Mouse (Mus musculus): ENCODE data around the gene Il17a.
A peak's percentile ranks its signal among the peaks of the same experiment; 100 is the strongest.
"Not testable (repeated sequence)": the region's sequence is repeated elsewhere in the genome, so short reads cannot be mapped to it uniquely, and the experiment has no call there.

Il17a gene

DNA sequence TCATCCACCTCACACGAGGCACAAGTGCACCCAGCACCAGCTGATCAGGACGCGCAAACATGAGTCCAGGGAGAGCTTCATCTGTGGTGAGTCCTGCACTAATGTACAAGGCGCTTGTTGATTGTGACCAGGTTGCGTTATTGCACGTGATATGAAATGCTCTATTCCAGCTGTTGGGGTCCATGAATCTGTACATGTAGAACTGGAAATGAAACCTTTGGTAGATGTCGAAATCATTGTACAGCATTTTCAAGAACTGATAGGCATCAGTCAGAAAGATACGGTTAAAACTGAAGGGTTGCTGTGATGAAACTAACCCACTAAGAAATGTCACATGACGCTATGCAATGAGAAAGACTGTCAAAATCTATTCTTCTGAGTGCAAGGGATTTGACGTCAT lies at the start of gene Il17a:
Gene Il17a (plus strand): TSS at position 3 of the 400 bp plus-strand sequence.
- no peak for DNase-seq (ENCODE audit: low read depth, low spot score)

DNA sequence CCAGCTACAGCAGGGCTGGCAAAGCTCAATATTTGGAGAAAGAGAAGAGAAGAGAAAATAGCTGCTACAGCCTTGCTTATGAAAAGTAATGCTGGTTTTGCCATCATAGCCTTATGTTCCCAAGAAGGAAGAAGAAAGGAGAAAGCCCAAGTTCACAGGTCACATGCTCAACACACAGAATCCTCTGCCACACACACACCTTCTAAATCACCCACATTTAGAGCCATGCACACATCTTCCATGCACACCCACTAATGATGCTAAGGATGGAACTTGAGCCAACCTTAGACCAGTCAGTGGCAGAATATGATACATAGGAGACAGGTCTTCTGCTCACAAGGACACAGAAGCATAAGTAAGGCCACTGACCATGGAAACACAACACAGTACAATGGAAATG lies 47.9 kb upstream of the Il17a start:
- DNase-seq (ENCODE audit: low read depth, low spot score) = no peak

DNA sequence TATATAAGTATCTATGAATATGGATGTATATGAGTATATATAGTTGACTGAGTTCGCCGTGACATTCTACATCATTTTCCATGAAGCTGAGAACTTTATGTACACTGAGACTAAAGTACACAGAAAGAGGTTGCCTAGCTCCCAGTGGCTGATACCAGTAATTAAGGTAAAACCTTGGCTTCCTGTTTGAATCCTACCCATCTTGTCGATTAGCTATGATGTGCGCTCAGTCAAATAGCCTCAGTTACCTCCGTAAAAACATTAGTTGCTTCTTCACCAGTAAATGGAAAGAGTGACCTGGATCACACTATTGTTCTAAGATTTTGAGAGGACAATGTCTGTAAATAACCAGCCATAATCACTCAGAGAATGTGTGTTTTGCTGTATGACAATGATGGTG lies 47.3 kb upstream of the Il17a start:
- no peak for DNase-seq (ENCODE audit: low read depth, low spot score)

DNA sequence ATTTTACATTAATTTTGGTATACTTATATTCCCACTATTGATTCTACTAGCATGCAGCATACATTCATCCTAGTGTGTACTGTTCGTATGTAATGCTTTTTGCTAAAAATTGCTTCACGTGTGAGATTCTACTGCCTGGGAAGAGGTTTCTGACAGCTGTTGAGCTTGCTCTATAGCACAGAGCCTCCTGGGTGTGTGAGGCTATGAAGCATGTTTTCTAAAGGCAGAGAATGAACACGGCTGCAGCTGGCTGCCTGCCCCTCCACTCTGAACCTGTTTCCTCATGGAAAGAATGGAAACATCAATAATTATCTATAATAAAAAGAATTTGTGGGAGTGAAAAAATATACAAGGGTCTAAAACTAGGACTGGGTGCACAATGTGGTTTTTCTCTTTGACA lies 46.9 kb upstream of the Il17a start:
- DNase-seq (ENCODE audit: low read depth, low spot score) = no peak

DNA sequence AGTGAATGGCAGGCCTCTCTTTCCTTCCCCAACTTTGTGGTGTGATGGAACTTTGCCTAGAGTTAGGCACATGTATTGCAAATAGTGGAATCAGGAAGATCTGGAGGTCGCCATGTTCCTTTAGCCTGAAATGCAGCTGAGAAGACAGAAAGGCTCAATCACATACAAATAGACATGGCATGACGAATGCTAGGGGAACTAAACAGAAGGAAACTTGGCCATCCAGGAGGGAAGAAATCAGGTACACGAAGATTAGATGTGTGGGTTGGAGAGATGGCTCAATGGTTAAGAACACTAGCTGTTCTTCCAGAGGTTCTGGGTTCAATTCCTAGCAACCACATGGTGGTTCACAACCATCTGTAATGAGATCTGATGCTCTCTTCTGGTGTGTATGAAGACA lies 46.3 kb upstream of the Il17a start:
- DNase-seq (ENCODE audit: low read depth, low spot score) = no peak

DNA sequence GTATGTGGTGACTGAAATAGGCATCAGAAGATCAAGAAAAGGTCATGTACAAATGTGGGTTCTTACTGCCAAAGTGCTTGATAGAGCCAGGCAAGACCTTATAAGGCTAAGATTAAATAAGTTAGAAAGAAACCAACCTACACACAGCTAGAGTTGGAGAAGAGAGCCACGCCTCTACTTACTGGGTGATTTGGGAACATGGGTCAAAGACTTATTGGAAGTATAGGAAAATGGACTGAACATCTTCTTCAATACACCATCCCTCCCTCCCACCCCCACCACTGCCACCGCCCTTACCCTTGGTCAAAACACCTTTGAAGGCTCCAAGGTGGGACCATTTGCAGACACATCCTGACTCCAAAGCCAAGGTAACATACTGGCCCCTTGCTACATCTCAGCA lies 45.3 kb upstream of the Il17a start:
- DNase-seq (ENCODE audit: low read depth, low spot score) = no peak

DNA sequence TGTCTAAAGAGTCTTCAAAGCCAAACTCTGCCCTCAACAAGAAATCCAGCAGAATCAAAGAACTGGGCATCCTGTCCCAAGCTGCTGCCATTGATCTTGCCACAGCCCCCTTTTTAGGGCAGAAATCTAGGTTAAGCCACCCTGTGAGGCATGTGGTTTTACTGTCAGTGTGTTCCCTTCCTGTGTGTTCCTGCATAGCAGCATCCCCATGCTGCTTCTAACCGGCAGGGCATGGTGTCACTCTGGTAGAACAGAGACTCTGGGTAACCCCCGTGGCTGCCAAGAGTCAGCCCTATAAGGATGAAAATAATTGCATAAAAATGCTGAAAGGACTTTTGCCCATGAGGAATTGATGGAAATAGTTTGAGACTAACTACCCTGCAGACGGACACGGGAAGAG lies 44.8 kb upstream of the Il17a start:
- no peak for DNase-seq (ENCODE audit: low read depth, low spot score)

DNA sequence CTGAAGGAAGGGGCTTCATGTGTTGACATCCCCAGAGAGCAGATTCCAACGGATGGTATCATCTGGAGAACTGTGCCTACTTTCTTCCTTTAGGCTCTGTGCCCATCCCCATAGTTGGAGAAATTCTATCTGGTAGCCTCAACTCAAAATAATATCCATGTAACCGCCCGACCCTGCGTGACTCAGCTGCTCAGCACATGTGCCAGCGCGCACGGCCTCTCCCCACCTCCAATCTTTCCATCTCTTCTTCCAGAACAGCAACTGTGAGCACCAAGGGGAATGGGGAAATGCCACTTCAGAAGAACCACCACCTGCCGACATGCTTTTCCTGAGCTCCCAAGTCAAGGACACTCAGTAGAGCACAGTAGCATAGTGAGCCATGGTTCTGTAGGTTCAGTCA lies 39.4 kb upstream of the Il17a start:
- DNase-seq (ENCODE audit: low read depth, low spot score) = no peak

DNA sequence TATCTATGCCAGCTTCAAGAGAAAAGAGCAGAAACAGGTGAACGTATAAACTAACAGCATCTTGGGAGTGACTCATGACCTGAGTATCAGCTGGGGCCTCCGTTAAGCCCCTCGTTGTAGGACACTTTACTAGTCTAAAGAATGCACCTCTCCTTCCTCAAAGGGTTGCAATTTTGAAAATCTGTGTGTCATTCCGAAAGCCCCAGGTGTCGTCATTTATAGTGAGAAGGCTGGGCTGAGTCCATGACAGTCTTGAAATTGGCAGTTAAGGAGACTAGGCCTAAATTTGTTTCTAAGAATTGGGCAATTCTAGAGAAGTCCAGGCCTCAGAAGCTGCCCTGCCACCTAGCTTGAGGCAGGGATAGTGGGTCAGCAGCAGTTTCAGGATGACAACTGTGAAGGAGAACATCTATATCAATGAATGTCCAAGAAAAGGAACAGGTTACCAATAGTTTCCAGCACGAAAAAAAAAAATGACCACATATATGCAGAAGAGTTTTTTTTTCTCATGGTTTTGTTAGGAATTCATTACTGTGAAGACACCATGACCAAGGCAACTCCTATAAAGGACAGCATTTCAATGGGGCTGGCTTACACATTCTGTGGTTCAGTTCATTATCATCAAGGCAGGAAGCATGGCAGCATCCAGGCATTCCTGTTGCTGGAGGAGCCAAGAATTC lies 36.9 kb upstream of the Il17a start:
- no peak for DNase-seq (ENCODE audit: low read depth, low spot score)

DNA sequence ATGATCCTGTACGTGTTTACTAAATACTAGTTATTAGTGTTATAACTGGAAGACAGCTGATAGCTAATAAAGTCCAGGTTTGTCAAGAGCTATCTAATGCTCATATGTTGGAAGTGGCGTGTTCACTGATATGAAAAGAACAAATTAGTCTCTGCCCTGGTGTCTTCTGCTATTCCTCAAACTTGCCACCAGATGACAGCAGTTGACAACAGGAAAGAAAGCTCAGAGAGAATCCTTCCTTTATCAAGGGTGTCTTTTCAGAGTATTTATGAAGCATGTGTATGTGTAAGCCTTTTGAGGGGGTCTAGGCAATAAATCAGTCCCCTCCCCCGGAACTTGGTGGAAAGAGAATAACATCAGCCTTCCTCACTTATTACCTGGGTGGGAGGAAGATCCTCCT lies 30.7 kb upstream of the Il17a start:
- peak; percentile 15 for DNase-seq (ENCODE audit: low read depth, low spot score)

DNA sequence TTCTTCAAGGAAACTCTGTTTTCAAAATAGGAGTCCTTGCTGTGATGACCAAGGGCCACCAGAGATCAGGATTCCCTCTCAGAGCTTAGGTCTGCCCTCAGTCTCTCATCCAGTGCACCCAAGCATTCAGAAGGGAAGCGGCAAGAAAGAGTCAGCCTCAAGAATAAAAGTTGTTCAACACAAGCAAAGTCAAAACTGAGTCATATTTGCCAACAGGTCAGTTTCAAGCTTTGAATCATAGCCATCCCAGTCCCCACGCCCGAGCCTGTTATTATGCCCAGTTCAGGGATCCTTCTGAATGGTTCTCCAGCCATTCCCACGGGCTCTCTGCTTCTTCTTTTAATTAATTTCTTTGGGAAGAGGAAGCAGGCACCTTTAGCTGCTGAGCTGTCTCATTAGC lies 5.9 kb downstream of the Il17a start:
- no peak for DNase-seq (ENCODE audit: low read depth, low spot score)

DNA sequence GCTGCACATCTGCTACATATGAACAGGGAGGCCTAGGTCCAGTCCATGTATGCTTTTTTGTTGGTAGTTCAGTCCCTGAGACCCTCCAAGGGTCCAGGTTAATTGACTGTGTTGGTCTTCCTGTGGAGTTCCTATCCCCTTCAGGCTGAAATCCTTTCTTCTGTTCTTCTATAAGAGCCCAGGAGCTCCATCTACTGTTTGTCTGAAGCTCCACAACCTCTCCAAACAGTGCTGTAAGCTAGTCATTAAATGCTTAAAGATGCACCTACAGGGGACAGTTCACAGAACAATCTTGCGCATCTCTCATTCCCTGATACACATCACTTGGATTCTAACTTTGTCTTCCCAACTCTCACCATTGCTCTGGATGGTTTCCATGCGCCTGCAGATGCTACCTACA lies 7.8 kb downstream of the Il17a start:
- no peak for DNase-seq (ENCODE audit: low read depth, low spot score)

DNA sequence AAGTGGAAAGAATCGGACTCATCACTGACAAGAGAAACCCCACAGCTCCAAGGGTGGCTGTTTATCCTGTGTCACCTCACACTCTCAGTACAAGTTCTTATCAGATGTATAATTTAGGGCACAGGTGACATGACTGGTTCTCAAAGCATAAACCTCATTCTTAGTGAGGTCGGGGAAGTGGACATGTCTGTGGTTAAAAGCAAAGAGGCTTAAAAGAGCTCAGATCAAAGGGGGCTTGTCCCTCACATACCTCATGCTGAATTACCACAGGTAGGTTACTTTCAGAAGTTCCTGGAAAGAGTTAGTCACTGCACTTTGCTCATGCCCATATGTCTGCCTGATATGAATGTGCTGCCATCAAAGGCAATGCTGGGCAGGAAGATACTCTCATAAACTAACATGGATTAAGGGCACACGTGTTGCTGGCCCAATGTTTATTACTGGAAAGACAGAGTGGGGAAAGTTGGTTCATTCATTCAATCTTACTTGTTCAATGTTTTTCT lies 9.8 kb downstream of the Il17a start:
- DNase-seq (ENCODE audit: low read depth, low spot score) = no peak

DNA sequence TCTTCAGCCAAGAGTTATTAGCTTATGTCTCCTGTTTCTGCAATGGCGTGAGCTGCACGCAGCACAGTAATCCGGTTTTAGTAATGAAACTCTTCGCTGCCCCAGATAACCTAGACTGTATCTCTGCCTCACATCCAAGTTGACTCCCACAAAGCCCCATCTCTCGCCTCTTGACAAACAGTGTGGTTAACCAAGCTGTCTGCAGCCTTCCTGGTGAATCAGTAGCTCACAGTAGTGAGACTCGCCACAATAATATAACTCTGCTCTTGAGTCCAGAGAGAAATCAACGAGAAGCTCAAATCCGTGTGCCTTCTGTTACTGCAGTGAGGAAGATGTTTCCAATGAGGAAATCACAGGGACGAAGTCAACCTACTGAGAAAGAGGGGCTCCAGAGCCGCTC lies 23.7 kb downstream of the Il17a start:
- DNase-seq (ENCODE audit: low read depth, low spot score) = no peak

DNA sequence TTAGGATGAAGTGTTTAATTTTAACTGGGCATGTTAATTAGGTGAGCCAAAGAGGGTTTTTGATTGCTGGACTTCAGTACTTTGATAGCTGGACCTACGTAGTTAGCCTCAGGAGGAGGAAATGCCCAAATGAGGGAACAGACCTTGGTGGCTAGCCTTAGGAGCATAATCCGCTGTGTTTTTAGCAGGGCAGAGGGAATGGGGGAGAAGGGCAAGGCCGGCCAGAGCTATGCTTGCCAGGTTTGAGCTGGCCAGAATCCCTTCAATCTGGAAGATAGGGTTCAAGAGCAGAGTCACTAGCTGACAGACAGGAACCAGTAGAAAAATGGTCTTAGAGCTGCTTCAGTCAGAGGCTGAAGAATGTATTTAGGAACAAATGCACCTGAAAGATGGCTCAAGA lies 26.9 kb downstream of the Il17a start:
- DNase-seq (ENCODE audit: low read depth, low spot score) = no peak

DNA sequence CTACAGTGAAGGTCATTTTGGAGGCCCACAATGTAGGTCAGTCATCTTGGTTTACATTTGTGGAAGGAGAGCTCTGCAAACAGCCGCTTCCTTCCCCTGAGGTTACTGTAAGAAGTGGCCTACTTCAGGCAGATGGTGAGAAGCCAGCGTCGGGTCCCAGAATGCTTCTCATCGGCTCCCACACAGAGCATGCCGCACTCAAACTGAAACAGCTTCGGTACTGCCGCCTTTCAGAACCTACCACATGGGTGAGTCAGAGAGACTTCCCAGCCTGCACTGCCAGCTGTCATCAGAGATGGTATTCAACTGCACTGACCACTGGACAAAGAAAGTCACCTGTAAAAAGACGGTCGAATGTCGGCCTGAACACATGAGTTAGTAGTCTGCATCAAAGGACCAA lies 29.1 kb downstream of the Il17a start:
- no peak for DNase-seq (ENCODE audit: low read depth, low spot score)

DNA sequence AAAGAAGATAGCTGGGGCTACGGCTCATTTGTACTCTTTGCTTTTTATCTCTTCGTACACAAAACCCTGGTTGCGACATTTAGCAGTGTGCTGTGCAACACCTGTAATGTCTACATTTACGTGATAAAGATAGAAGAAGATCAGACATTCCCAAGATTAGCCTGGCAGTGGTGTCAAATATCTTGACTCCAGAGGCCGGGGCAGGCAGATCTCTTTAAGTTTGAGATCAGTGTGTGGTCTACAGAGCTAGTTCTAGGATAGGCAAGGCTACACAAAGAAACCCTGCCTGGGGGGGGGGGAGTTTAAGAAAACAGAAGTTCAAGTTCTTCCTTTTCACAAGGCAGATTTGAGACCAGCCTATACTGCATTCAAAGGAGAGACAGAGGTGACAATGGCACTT lies 29.6 kb downstream of the Il17a start:
- DNase-seq (ENCODE audit: low read depth, low spot score) = no peak

DNA sequence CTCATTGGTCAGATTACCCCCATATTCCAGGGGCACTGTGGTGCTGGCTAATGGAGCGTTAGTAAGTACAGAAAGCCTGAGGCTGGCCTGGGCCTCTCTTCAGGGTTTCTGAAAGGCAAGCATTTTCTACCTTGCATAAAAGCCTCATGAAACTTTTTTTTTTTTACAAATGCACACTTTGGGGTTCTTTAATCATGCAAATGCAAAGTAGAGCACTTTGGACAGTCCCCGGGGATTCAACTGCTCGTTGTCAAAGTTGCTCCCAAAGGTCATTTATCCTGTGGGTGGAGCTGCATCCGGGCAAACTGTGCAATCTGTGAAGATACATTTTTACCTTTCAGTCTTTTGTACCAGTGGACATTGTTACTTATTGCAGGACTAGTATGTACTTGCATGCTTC lies 30.7 kb downstream of the Il17a start:
- no peak for DNase-seq (ENCODE audit: low read depth, low spot score)

DNA sequence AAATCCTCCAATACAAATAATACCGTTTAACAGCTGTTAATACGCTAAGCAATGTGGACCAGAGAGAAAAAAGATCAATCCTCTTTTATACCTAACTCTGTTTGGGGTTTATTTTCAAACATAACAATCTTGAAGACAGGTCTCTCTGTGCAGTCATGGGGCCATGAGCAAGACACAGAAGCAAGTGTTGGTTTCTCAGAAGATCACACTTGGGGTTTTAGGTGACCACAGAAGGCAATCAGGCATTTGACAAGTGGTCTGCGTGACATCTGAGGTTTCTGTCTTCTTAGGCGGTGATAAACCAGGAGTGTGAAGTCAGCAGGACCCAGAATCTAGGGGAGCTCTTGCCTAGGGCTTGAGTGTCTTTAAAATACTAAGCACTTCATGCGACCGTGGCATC lies 35.8 kb downstream of the Il17a start:
- DNase-seq (ENCODE audit: low read depth, low spot score) = no peak

DNA sequence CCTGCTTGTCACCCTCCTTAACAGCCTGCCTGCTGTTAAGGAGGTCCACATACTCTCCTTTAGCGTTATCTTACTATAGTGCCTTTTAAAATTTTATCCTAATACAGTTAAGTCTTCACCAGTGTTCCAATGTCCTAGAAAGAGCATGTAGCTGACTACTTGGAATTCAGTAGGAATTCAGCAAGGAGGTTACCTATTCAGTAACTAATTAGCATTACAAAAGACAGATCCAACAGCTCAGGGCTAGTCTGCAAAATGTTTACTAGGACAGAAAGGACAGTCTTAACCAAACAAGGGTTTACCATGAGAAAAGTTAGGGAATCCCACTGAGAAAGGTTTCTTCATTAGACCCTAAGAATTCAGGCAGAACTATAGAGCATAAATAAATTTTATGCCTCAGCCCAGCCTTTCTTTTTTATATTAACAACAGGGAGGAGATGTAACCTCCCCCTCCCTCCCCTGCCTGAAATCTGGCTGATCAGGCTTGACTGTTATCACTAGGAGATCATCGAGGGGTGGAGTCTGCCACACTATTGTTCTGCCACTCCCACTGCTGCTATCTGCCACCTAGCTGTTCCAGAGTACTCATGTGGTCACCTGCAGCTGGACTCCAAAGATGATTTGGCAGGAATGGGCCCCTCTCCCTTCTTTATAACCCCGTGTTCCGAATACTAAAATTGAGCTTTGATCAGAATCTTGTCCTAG lies 43.5 kb downstream of the Il17a start:
- not testable (repeated sequence) for DNase-seq (ENCODE audit: low read depth, low spot score)

DNA sequence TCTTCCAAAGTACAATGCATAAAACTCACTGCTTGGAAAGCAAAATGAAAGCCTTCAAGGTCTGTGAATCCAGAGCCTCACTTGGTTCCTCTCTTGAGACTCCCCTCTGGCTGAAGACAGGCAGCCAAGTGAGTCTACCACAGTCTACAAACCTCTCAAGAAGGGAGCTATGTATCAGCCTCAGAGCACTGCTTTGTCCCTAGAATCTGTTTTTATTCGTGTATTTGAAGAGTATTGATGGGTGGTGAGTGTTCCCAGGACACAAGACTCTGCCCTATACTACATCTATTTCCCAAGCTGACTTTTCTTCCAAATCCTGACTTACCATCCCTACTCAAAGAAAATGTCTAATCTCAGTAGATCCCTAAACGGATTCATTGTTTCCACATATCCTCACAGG lies 47.7 kb downstream of the Il17a start:
- no peak for DNase-seq (ENCODE audit: low read depth, low spot score)
